Mouse (Mus musculus): Measurements from ENCODE around the gene Prss30. TPM values are rescaled to one million over a fixed set of nuclear protein-coding genes. Genes with fewer than 3 reads are reported as not detected.
A peak's percentile ranks its signal among the peaks of the same experiment; 100 is the strongest.

The Prss30 gene
- 1 to 10 TPM in 1 of 2 experiments, under 1 TPM in 1; 0.45 to 1.1 TPM for total RNA-seq (2021)
- long read RNA-seq, experiment 1, partial matches to known transcripts: 0 of 1 reads
- long read RNA-seq, experiment 1, other reads (novel, unspliced or antisense): 1 of 1 reads
- long read RNA-seq, experiment 2, partial matches to known transcripts: 0 of 1 reads
- long read RNA-seq, experiment 2, other reads (novel, unspliced or antisense): 1 of 1 reads

DNA sequence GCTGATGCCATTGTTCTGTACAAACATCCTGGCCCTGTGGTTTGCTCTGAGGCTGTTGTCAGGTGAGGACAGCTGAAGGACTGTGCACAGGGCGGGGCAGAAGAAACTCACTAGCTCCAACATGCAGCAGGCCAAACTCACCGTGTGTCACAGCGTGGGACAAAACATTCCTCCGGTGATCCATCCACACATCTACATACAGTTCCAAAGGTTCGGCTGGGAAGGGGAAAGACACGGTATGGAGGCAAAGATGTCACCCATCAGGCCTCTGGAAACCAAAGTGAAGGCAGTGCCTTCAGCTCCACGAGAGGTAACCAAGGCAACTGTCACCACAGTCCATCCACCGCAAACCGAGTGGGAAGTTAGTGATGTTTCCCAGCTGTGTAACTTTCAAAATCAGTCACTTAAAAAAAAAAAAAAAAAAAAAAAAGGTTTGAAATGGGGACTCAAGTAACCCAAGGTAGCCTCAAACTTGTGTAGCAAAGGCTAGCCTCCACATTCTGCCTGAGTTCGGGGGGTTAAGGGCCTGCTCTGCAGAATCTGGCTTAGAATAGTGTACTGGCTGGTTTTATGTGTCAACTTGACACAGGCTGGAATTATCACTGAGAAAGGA, at the start of gene Prss30:
Gene Prss30 (minus strand): TSS at position 270 of the 613 bp plus-strand sequence.
- H3K4me3 ChIP-seq: no peak within 1 kb of the TSS
- intact Hi-C loops (cut with DNase I): no loop called here
- no peak for TF ChIP-seq CTCF (IDR thresholded peaks at IDR 0.05)
- no peak within 1 kb of the TSS for H3K27ac ChIP-seq
- no peak for DNase-seq (ENCODE audit: extremely low spot score in 1 of 2, low spot score in 2 of 2)

DNA sequence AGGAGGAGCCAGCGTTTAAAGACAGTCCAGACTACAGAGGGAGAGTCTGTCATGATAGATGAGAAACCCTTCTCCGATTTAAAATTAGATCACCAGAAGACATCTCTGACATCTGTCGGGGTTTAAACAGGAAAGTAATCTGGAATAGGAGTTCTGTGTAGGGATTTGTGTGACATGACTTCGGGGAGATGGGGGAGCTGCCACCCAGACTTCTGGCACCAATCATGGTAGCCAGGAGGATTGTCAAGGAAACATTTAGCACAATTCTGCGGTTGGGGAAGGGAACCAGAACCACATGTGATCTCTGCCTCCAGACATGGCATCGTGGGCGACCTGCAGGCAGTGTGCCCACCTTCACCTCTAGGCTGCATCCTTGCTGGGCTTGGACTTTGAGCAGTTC, 49.1 kb upstream of the Prss30 start:
- Histone ChIP-seq H3K27ac (no peak overlapping the region), H3K4me3 (no peak overlapping the region)
- no peak for TF ChIP-seq CTCF (IDR thresholded peaks at IDR 0.05)
- intact Hi-C loops (cut with DNase I): no loop called here
- DNase-seq (ENCODE audit: extremely low spot score in 1 of 2, low spot score in 2 of 2): no peak

GRCm38 (mm10) chr17:24021375-24022199, 41.2 kb upstream of the Prss30 start:
- DNase-seq (ENCODE audit: extremely low spot score in 1 of 2, low spot score in 2 of 2): no peak
- TF ChIP-seq CTCF (IDR thresholded peaks at IDR 0.05): no peak
- Histone ChIP-seq H3K4me3 (no peak overlapping the region), H3K27ac (no peak overlapping the region)
- intact Hi-C loops (cut with DNase I): no loop called here

DNA sequence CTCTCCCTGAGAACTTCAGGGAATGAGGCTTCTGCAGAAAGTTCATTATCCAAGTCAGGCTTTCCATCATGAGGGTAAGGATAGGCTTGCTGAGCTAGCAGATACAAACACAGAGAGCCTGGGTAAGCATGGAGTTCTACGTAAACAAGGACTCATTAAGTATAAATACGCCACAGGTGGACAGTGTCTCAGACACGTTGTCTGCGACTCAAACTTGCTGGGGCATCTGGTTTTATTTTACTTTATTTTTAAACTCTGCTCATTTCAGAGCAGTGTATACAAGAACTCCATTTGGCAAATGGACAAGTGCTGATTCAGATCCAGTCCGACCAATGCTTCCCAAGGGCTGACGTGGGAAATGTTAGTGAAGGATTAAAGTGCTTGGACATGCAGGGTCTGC, 40.3 kb upstream of the Prss30 start:
- intact Hi-C loops (cut with DNase I): no loop called here

GRCm38 (mm10) chr17:24015727-24016126, 35.4 kb upstream of the Prss30 start:
- Histone ChIP-seq H3K4me3 (no peak overlapping the region), H3K27ac (no peak overlapping the region)
- TF ChIP-seq CTCF (IDR thresholded peaks at IDR 0.05): peak; percentile 75
- intact Hi-C loops (cut with DNase I): no loop called here
- DNase-seq (ENCODE audit: extremely low spot score in 1 of 2, low spot score in 2 of 2): no peak

More for the DNA sequence above, 40.3 kb upstream of the Prss30 start:
- Histone ChIP-seq H3K27ac (no peak overlapping the region), H3K4me3 (no peak overlapping the region)
- no peak for DNase-seq (ENCODE audit: extremely low spot score in 1 of 2, low spot score in 2 of 2)
- TF ChIP-seq CTCF (IDR thresholded peaks at IDR 0.05): no peak

GRCm38 (mm10) chr17:24014433-24014965, 34.1 kb upstream of the Prss30 start:
- intact Hi-C loops (cut with DNase I): no loop called here
- TF ChIP-seq CTCF (IDR thresholded peaks at IDR 0.05): no peak

GRCm38 (mm10) chr17:24012921-24013320, 32.6 kb upstream of the Prss30 start:
- TF ChIP-seq CTCF (IDR thresholded peaks at IDR 0.05): no peak
- no peak for DNase-seq (ENCODE audit: extremely low spot score in 1 of 2, low spot score in 2 of 2)
- no peak overlapping the region for H3K4me3 ChIP-seq
- no peak overlapping the region for H3K27ac ChIP-seq
- intact Hi-C loops (cut with DNase I): no loop called here

More at GRCm38 (mm10) chr17:24014433-24014965, 34.1 kb upstream of the Prss30 start:
- Histone ChIP-seq H3K4me3 (no peak overlapping the region), H3K27ac (no peak overlapping the region)
- no peak for DNase-seq (ENCODE audit: extremely low spot score in 1 of 2, low spot score in 2 of 2)

- TF ChIP-seq CTCF (IDR thresholded peaks at IDR 0.05): no peak; the same call in none of the 2 replicates
- DNase-seq (ENCODE audit: extremely low spot score in 1 of 2, low spot score in 2 of 2): no peak
- intact Hi-C loops (cut with DNase I): no loop called here
Observed at GRCm38 (mm10) chr17:24009617-24010016, 29.3 kb upstream of the Prss30 start.

GRCm38 (mm10) chr17:24008105-24008504, 27.7 kb upstream of the Prss30 start:
- H3K27ac ChIP-seq: no peak overlapping the region
- no peak for TF ChIP-seq CTCF (IDR thresholded peaks at IDR 0.05)
- H3K4me3 ChIP-seq: no peak overlapping the region
- no peak for DNase-seq (ENCODE audit: extremely low spot score in 1 of 2, low spot score in 2 of 2)
- intact Hi-C loops (cut with DNase I): no loop called here

More at GRCm38 (mm10) chr17:24009617-24010016, 29.3 kb upstream of the Prss30 start:
- no peak overlapping the region for H3K27ac ChIP-seq
- H3K4me3 ChIP-seq: no peak overlapping the region

- no peak overlapping the region for H3K4me3 ChIP-seq
- DNase-seq (ENCODE audit: extremely low spot score in 1 of 2, low spot score in 2 of 2): no peak
- TF ChIP-seq CTCF (IDR thresholded peaks at IDR 0.05): no peak
- H3K27ac ChIP-seq: no peak overlapping the region
- intact Hi-C loops (cut with DNase I): no loop called here
Observed at GRCm38 (mm10) chr17:24007391-24007790, 27.0 kb upstream of the Prss30 start.

DNA sequence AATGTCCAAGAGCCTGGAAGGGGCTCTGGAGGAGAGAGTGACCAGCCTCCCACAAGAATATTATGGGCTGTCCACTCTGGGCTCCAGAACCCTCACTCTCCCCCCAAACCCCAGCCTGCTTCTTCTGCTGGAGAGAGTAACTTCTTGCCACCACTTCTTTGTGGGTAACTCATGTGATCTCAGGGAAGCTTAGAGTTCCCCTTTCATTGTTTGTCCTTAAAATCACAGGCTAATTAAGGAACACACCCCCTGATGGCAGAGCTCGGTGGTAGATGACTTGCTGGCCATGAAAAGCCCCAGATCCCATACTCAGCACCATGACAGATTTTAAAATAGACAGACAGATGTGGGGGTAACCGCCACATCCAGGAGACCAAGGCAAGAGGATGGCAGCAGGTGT, 26.6 kb upstream of the Prss30 start:
- TF ChIP-seq CTCF (IDR thresholded peaks at IDR 0.05): no peak
- Histone ChIP-seq H3K27ac (no peak overlapping the region), H3K4me3 (no peak overlapping the region)
- DNase-seq (ENCODE audit: extremely low spot score in 1 of 2, low spot score in 2 of 2): no peak
- intact Hi-C loops (cut with DNase I): no loop called here

- H3K4me3 ChIP-seq: no peak overlapping the region
- TF ChIP-seq CTCF (IDR thresholded peaks at IDR 0.05): no peak
- intact Hi-C loops (cut with DNase I): no loop called here
- DNase-seq (ENCODE audit: extremely low spot score in 1 of 2, low spot score in 2 of 2): no peak
- no peak overlapping the region for H3K27ac ChIP-seq
Observed at GRCm38 (mm10) chr17:24005049-24005448, 24.7 kb upstream of the Prss30 start.
